Mouse (Mus musculus): ENCODE results near the gene Anks1. TPM values are rescaled to one million over a fixed set of nuclear protein-coding genes. Genes with fewer than 3 reads are reported as not detected.

Gene Anks1
- polyA plus RNA-seq, 1 experiment from 2014 or later = 15.3 TPM

GRCm38 (mm10) chr17:28025541-28025961 is 116.4 kb downstream of the Anks1 start:
- no peak overlapping the region for H3K4me3 ChIP-seq (replicated peaks; ENCODE audit: low read length)
- H3K27ac ChIP-seq (ENCODE audit: low read length) = peak overlapping the region; percentile 88
- H3K4me2 ChIP-seq (ENCODE audit: low read depth, low read length) = no peak overlapping the region
- peak; percentile 56; the same call in 1 of the 2 replicates for ATAC-seq (ENCODE audit: insufficient read depth, low FRiP score)
- H3K9ac ChIP-seq (ENCODE audit: low read length) = peak overlapping the region; percentile 51; the same call in 1 of the 2 replicates
- H3K27me3 ChIP-seq (ENCODE audit: control insufficient read depth, insufficient read depth, low read length) = no peaks in the 10 kb centered on the region
- H3K4me1 ChIP-seq (ENCODE audit: control insufficient read depth, insufficient read depth, low read length) = peaks cover 63% of the 10 kb centered on the region
- no peaks in the 10 kb centered on the region for H3K9me3 ChIP-seq (replicated peaks; ENCODE audit: control insufficient read depth, low read length)
- H3K36me3 ChIP-seq (ENCODE audit: control insufficient read depth, insufficient read depth, low read length) = no peaks in the 10 kb centered on the region
- WGBS = 24% methylated on average over 5 of the region's 5 CpGs

- Histone ChIP-seq H3K27ac (ENCODE audit: low read length) (peak overlapping the region; percentile 88), H3K4me2 (ENCODE audit: low read depth, low read length) (no peak overlapping the region), H3K9me3 (replicated peaks; ENCODE audit: control insufficient read depth, low read length) (no peaks in the 10 kb centered on the region), H3K27me3 (ENCODE audit: control insufficient read depth, insufficient read depth, low read length) (no peaks in the 10 kb centered on the region), H3K36me3 (ENCODE audit: control insufficient read depth, insufficient read depth, low read length) (no peaks in the 10 kb centered on the region), H3K4me3 (replicated peaks; ENCODE audit: low read length) (no peak overlapping the region), H3K9ac (ENCODE audit: low read length) (peak overlapping the region; percentile 51), H3K4me1 (ENCODE audit: control insufficient read depth, insufficient read depth, low read length) (peaks cover 58% of the 10 kb centered on the region)
- ATAC-seq (ENCODE audit: insufficient read depth, low FRiP score) = 0 out of 2 replicates have a peak, but pooled peaks have one; percentile 19
- 58% methylated on average over 14 of the region's 14 CpGs for WGBS
These were observed 117.2 kb downstream of the Anks1 start for GRCm38 (mm10) chr17:28026111-28026872.

GRCm38 (mm10) chr17:28027197-28027596 is 118.1 kb downstream of the Anks1 start:
- 86% methylated on average over 6 of the region's 6 CpGs for WGBS
- H3K4me3 ChIP-seq (replicated peaks; ENCODE audit: low read length) = no peak overlapping the region
- ATAC-seq (ENCODE audit: insufficient read depth, low FRiP score) = no peak
- H3K27ac ChIP-seq (ENCODE audit: low read length) = no peak overlapping the region
- H3K4me1 ChIP-seq (ENCODE audit: control insufficient read depth, insufficient read depth, low read length) = peaks cover 54% of the 10 kb centered on the region
- H3K27me3 ChIP-seq (ENCODE audit: control insufficient read depth, insufficient read depth, low read length) = no peaks in the 10 kb centered on the region
- no peak overlapping the region for H3K4me2 ChIP-seq (ENCODE audit: low read depth, low read length)
- H3K36me3 ChIP-seq (ENCODE audit: control insufficient read depth, insufficient read depth, low read length) = no peaks in the 10 kb centered on the region
- H3K9me3 ChIP-seq (replicated peaks; ENCODE audit: control insufficient read depth, low read length) = no peaks in the 10 kb centered on the region
- H3K9ac ChIP-seq (ENCODE audit: low read length) = no peak overlapping the region

GRCm38 (mm10) chr17:28028236-28028635 is 119.1 kb downstream of the Anks1 start:
- H3K4me1 ChIP-seq (ENCODE audit: control insufficient read depth, insufficient read depth, low read length) = peaks cover 48% of the 10 kb centered on the region
- H3K27ac ChIP-seq (ENCODE audit: low read length) = no peak overlapping the region
- WGBS = 75% methylated on average over 10 of the region's 10 CpGs
- no peak overlapping the region for H3K4me2 ChIP-seq (ENCODE audit: low read depth, low read length)
- H3K9ac ChIP-seq (ENCODE audit: low read length) = no peak overlapping the region
- H3K9me3 ChIP-seq (replicated peaks; ENCODE audit: control insufficient read depth, low read length) = no peaks in the 10 kb centered on the region
- H3K36me3 ChIP-seq (ENCODE audit: control insufficient read depth, insufficient read depth, low read length) = no peaks in the 10 kb centered on the region
- no peak overlapping the region for H3K4me3 ChIP-seq (replicated peaks; ENCODE audit: low read length)
- ATAC-seq (ENCODE audit: insufficient read depth, low FRiP score) = no peak
- H3K27me3 ChIP-seq (ENCODE audit: control insufficient read depth, insufficient read depth, low read length) = no peaks in the 10 kb centered on the region

GRCm38 (mm10) chr17:28029308-28029707 is 120.2 kb downstream of the Anks1 start:
- peak overlapping the region; percentile 57 for H3K27ac ChIP-seq (ENCODE audit: low read length)
- H3K4me1 ChIP-seq (ENCODE audit: control insufficient read depth, insufficient read depth, low read length) = peaks cover 41% of the 10 kb centered on the region
- no peak overlapping the region; the same call in 1 of the 2 replicates for H3K9ac ChIP-seq (ENCODE audit: low read length)
- H3K27me3 ChIP-seq (ENCODE audit: control insufficient read depth, insufficient read depth, low read length) = no peaks in the 10 kb centered on the region
- no peak overlapping the region for H3K4me2 ChIP-seq (ENCODE audit: low read depth, low read length)
- WGBS = 52% methylated on average over 2 of the region's 2 CpGs
- no peaks in the 10 kb centered on the region for H3K36me3 ChIP-seq (ENCODE audit: control insufficient read depth, insufficient read depth, low read length)
- no peak for ATAC-seq (ENCODE audit: insufficient read depth, low FRiP score)
- no peaks in the 10 kb centered on the region for H3K9me3 ChIP-seq (replicated peaks; ENCODE audit: control insufficient read depth, low read length)
- H3K4me3 ChIP-seq (replicated peaks; ENCODE audit: low read length) = no peak overlapping the region

- ATAC-seq (ENCODE audit: insufficient read depth, low FRiP score) = no peak
- H3K27me3 ChIP-seq (ENCODE audit: control insufficient read depth, insufficient read depth, low read length) = no peaks in the 10 kb centered on the region
- H3K27ac ChIP-seq (ENCODE audit: low read length) = peak overlapping the region; percentile 57
- no peaks in the 10 kb centered on the region for H3K36me3 ChIP-seq (ENCODE audit: control insufficient read depth, insufficient read depth, low read length)
- peaks cover 34% of the 10 kb centered on the region for H3K4me1 ChIP-seq (ENCODE audit: control insufficient read depth, insufficient read depth, low read length)
- no peak overlapping the region for H3K4me2 ChIP-seq (ENCODE audit: low read depth, low read length)
- no peaks in the 10 kb centered on the region for H3K9me3 ChIP-seq (replicated peaks; ENCODE audit: control insufficient read depth, low read length)
- H3K9ac ChIP-seq (ENCODE audit: low read length) = no peak overlapping the region
- no peak overlapping the region for H3K4me3 ChIP-seq (replicated peaks; ENCODE audit: low read length)
- 76% methylated on average over 10 of the region's 10 CpGs for WGBS
These were observed 121.3 kb downstream of the Anks1 start for GRCm38 (mm10) chr17:28030446-28030845.

GRCm38 (mm10) chr17:28031281-28031941 is 122.3 kb downstream of the Anks1 start:
- H3K9ac ChIP-seq (ENCODE audit: low read length) = no peak overlapping the region
- H3K4me2 ChIP-seq (ENCODE audit: low read depth, low read length) = no peak overlapping the region
- H3K36me3 ChIP-seq (ENCODE audit: control insufficient read depth, insufficient read depth, low read length) = no peaks in the 10 kb centered on the region
- ATAC-seq (ENCODE audit: insufficient read depth, low FRiP score) = no peak
- peak overlapping the region; percentile 57; the same call in 1 of the 2 replicates for H3K27ac ChIP-seq (ENCODE audit: low read length)
- H3K4me1 ChIP-seq (ENCODE audit: control insufficient read depth, insufficient read depth, low read length) = peaks cover 24% of the 10 kb centered on the region
- no peaks in the 10 kb centered on the region for H3K27me3 ChIP-seq (ENCODE audit: control insufficient read depth, insufficient read depth, low read length)
- no peak overlapping the region for H3K4me3 ChIP-seq (replicated peaks; ENCODE audit: low read length)
- no peaks in the 10 kb centered on the region for H3K9me3 ChIP-seq (replicated peaks; ENCODE audit: control insufficient read depth, low read length)
- WGBS = 47% methylated on average over 9 of the region's 9 CpGs

GRCm38 (mm10) chr17:28032219-28032618 is 123.1 kb downstream of the Anks1 start:
- ATAC-seq (ENCODE audit: insufficient read depth, low FRiP score) = no peak
- H3K4me3 ChIP-seq (replicated peaks; ENCODE audit: low read length) = no peak overlapping the region
- H3K9me3 ChIP-seq (replicated peaks; ENCODE audit: control insufficient read depth, low read length) = no peaks in the 10 kb centered on the region
- no peak overlapping the region for H3K27ac ChIP-seq (ENCODE audit: low read length)
- 74% methylated on average over 10 of the region's 10 CpGs for WGBS
- no peaks in the 10 kb centered on the region for H3K27me3 ChIP-seq (ENCODE audit: control insufficient read depth, insufficient read depth, low read length)
- H3K9ac ChIP-seq (ENCODE audit: low read length) = 0 out of 2 replicates have a peak overlapping the region, but pooled peaks have one; percentile 29
- no peaks in the 10 kb centered on the region for H3K36me3 ChIP-seq (ENCODE audit: control insufficient read depth, insufficient read depth, low read length)
- peaks cover 17% of the 10 kb centered on the region for H3K4me1 ChIP-seq (ENCODE audit: control insufficient read depth, insufficient read depth, low read length)
- no peak overlapping the region for H3K4me2 ChIP-seq (ENCODE audit: low read depth, low read length)

GRCm38 (mm10) chr17:28033046-28033580 is 124.0 kb downstream of the Anks1 start:
- Histone ChIP-seq H3K4me1 (ENCODE audit: control insufficient read depth, insufficient read depth, low read length) (peaks cover 17% of the 10 kb centered on the region), H3K27ac (ENCODE audit: low read length) (peak overlapping the region; percentile 8; the same call in 1 of the 2 replicates), H3K9me3 (replicated peaks; ENCODE audit: control insufficient read depth, low read length) (no peaks in the 10 kb centered on the region), H3K9ac (ENCODE audit: low read length) (0 out of 2 replicates have a peak overlapping the region, but pooled peaks have one; percentile 29), H3K27me3 (ENCODE audit: control insufficient read depth, insufficient read depth, low read length) (no peaks in the 10 kb centered on the region), H3K36me3 (ENCODE audit: control insufficient read depth, insufficient read depth, low read length) (no peaks in the 10 kb centered on the region), H3K4me2 (ENCODE audit: low read depth, low read length) (no peak overlapping the region), H3K4me3 (replicated peaks; ENCODE audit: low read length) (no peak overlapping the region)
- 38% methylated on average over 3 of the region's 3 CpGs for WGBS
- no peak for ATAC-seq (ENCODE audit: insufficient read depth, low FRiP score)
